ENCODE assay signal across 23 mouse cellular contexts in the genomic region with DNA sequence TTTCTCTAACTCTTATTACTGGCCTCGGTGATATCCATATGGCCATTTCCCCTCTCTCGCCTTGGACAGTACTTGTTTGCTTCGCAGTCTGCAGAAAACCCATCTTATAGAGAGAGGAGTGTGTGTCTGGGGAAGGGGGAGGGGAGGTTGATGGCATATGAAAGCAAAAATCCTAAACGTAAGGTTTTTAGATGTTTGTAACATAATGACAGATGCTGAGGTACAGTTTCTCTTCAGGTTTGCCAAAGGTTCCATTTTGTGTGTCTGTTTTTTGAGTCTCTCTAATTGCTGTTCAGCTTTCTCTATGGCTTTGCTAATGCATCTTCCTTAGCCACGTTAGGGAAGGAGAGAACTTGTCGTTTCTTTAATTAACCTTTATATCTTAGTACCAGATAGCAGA.
DNase-seq lines count a peak whose midpoint lies in the region; ATAC-seq and TF ChIP-seq lines count a peak whose summit lies in the region.
"Had no signal": no experiment of that assay in that cellular context is flagged by ENCODE, and none has a peak within 500 bp of the region (broad histone marks: within the 10 kb centered on the region; RNA-seq: fewer than 3 reads in every experiment).

No protein-coding gene starts in this region.

- no peak overlapping the region for H3K9ac ChIP-seq in forebrain, embryonic 15.5 days (replicated peaks)
- H3K9ac ChIP-seq in forebrain, embryonic 12.5 days = no peak overlapping the region
- no peak overlapping the region for H3K9ac ChIP-seq in forebrain, postnatal 0 days
- H3K9ac ChIP-seq: embryonic facial prominence, embryonic 13.5 days; hindbrain, embryonic 12.5 days; hindbrain, embryonic 15.5 days had no signal

- TF ChIP-seq POLR2A in brain, embryonic 14.5 days (IDR thresholded peaks at IDR 0.05; ENCODE audit: borderline replicate concordance, extremely low read depth, insufficient read depth, insufficient read length, poor library complexity, severe bottlenecking) = no peak

- no peaks in the 10 kb centered on the region for H3K36me3 ChIP-seq in forebrain, embryonic 15.5 days
- H3K36me3 ChIP-seq in forebrain, embryonic 12.5 days (replicated peaks) = no peaks in the 10 kb centered on the region
- H3K36me3 ChIP-seq in forebrain, postnatal 0 days (ENCODE audit: insufficient read depth) = no peaks in the 10 kb centered on the region
- H3K36me3 ChIP-seq: embryonic facial prominence, embryonic 10.5 days; embryonic facial prominence, embryonic 13.5 days; hindbrain, embryonic 12.5 days; hindbrain, embryonic 15.5 days had no signal

- H3K4me3 ChIP-seq in forebrain, embryonic 15.5 days = no peak overlapping the region
- no peak overlapping the region for H3K4me3 ChIP-seq in forebrain, embryonic 12.5 days (replicated peaks)
- no peak overlapping the region for H3K4me3 ChIP-seq in forebrain, postnatal 0 days (ENCODE audit: low read depth, low read length)
- H3K4me3 ChIP-seq: embryonic facial prominence, embryonic 10.5 days; embryonic facial prominence, embryonic 13.5 days; erythroblast, embryonic 14.5 days; gastrocnemius, adult 2 months; hindbrain, embryonic 12.5 days; hindbrain, embryonic 15.5 days had no signal

- peak overlapping the region; percentile 85 for H3K27ac ChIP-seq in forebrain, embryonic 15.5 days (replicated peaks)
- no peak overlapping the region for H3K27ac ChIP-seq in forebrain, embryonic 12.5 days
- peak overlapping the region; percentile 78 for H3K27ac ChIP-seq in forebrain, postnatal 0 days (ENCODE audit: low read depth, low read length)
- H3K27ac ChIP-seq: embryonic facial prominence, embryonic 10.5 days; embryonic facial prominence, embryonic 13.5 days; gastrocnemius, adult 2 months; hindbrain, embryonic 12.5 days; hindbrain, embryonic 15.5 days had no signal

- H3K9me3 ChIP-seq in forebrain, embryonic 15.5 days = no peaks in the 10 kb centered on the region
- no peaks in the 10 kb centered on the region for H3K9me3 ChIP-seq in forebrain, embryonic 12.5 days
- H3K9me3 ChIP-seq in forebrain, postnatal 0 days (ENCODE audit: low read length) = no peaks in the 10 kb centered on the region
- H3K9me3 ChIP-seq: embryonic facial prominence, embryonic 10.5 days; embryonic facial prominence, embryonic 13.5 days; hindbrain, embryonic 12.5 days; hindbrain, embryonic 15.5 days had no signal

- H3K4me1 ChIP-seq in forebrain, embryonic 15.5 days = peaks cover 8% of the 10 kb centered on the region; the same call in 1 of the 2 replicates
- H3K4me1 ChIP-seq in forebrain, embryonic 12.5 days = no peaks in the 10 kb centered on the region
- no peaks in the 10 kb centered on the region for H3K4me1 ChIP-seq in forebrain, postnatal 0 days (ENCODE audit: insufficient read depth)
- H3K4me1 ChIP-seq: embryonic facial prominence, embryonic 10.5 days; embryonic facial prominence, embryonic 13.5 days; hindbrain, embryonic 12.5 days; hindbrain, embryonic 15.5 days had no signal

- no peaks in the 10 kb centered on the region for H3K27me3 ChIP-seq in forebrain, embryonic 15.5 days
- H3K27me3 ChIP-seq in forebrain, embryonic 12.5 days = no peaks in the 10 kb centered on the region
- H3K27me3 ChIP-seq in forebrain, postnatal 0 days (ENCODE audit: insufficient read depth, low read length) = no peaks in the 10 kb centered on the region
- H3K27me3 ChIP-seq: embryonic facial prominence, embryonic 13.5 days; hindbrain, embryonic 12.5 days; hindbrain, embryonic 15.5 days had no signal

- peak; percentile 49; the same call in 1 of the 2 replicates for ATAC-seq in forebrain, embryonic 15.5 days (replicated peaks)
- ATAC-seq in forebrain, embryonic 12.5 days (ENCODE audit: low FRiP score) = no peak
- no peak for ATAC-seq in forebrain, postnatal 0 days
- ATAC-seq: CD4-positive, CD25-positive, alpha-beta regulatory T cell, adult 4 months; intestine, postnatal 0 days had no signal

- no peak overlapping the region for H3K4me2 ChIP-seq in forebrain, embryonic 15.5 days (replicated peaks)
- no peak overlapping the region for H3K4me2 ChIP-seq in forebrain, embryonic 12.5 days
- H3K4me2 ChIP-seq in forebrain, postnatal 0 days (ENCODE audit: low read depth) = no peak overlapping the region
- H3K4me2 ChIP-seq: embryonic facial prominence, embryonic 13.5 days; heart, embryonic 11.5 days; hindbrain, embryonic 12.5 days; hindbrain, embryonic 15.5 days had no signal

- TF ChIP-seq CTCF in brain, embryonic 14.5 days (IDR thresholded peaks at IDR 0.05; ENCODE audit: borderline replicate concordance, extremely low read depth, insufficient read depth, insufficient read length) = no peak
- TF ChIP-seq CTCF in forebrain, postnatal 0 days (IDR thresholded peaks at IDR 0.05; ENCODE audit: low read depth) = no peak

- 57% methylated on average over 6 of the region's 6 CpGs for WGBS in forebrain, embryonic 15.5 days
- WGBS in forebrain, embryonic 12.5 days = 77% methylated on average over 6 of the region's 6 CpGs
- 60% methylated on average over 6 of the region's 6 CpGs for WGBS in forebrain, postnatal 0 days

- DNase-seq in brain, adult 2 months (ENCODE audit: low read depth, low spot score) = peak; percentile 11
- peak; percentile 59 for DNase-seq in brain, embryonic 14.5 days (ENCODE audit: low read depth)
- peak; percentile 36 for DNase-seq in forebrain, postnatal 0 days
- DNase-seq in ovary, postnatal 14 days (ENCODE audit: low spot score) = no peak
- DNase-seq: adrenal gland, adult 2 months; adrenal gland, postnatal 14 days; cerebellum, adult 2 months; cerebellum, adult 9-11 months; cerebellum, postnatal 25 days; embryo, embryonic 11 days; gastrocnemius, adult 2 months; gastrocnemius, postnatal 14 days; heart, adult 11 months had no signal
